Mouse (Mus musculus) myocyte (in vitro differentiated cells): ENCODE measurements around the gene Mtcl1.

Source experiments
- POLR2A ChIP-seq: IDR thresholded peaks from one replicate; pipeline ENCODE4 v1.6.1; 2011; ENCODE audit warnings: low read depth, mild to moderate bottlenecking, control low read depth, moderate library complexity; ENCODE audit not compliant: insufficient read length
- POLR2AphosphoS2 ChIP-seq: IDR thresholded peaks from one replicate; pipeline ENCODE4 v1.6.1; 2011; ENCODE audit warnings: low read depth, control low read depth; ENCODE audit not compliant: insufficient read length
- REST ChIP-seq: IDR thresholded peaks from one replicate; pipeline ENCODE4 v1.6.1; 2011; ENCODE audit warnings: mild to moderate bottlenecking, control low read depth, moderate library complexity; ENCODE audit not compliant: insufficient read depth, insufficient read length
- TCF12 ChIP-seq: IDR thresholded peaks from one replicate; pipeline ENCODE4 v1.6.1; 2011; ENCODE audit warnings: mild to moderate bottlenecking, control low read depth; ENCODE audit not compliant: poor library complexity, insufficient read depth, severe bottlenecking
- USF1 ChIP-seq: IDR thresholded peaks from one replicate; pipeline ENCODE4 v1.6.1; 2011; ENCODE audit warnings: low read depth, mild to moderate bottlenecking, control low read depth, moderate library complexity

- TF ChIP-seq POLR2AphosphoS2 (no peak), REST (no peak), POLR2A (no peak), USF1 (no peak), TCF12 (no peak)
These were observed 83.9 kb downstream of the Mtcl1 start for GRCm38 (mm10) chr17:66365664-66366063.
